Mouse (Mus musculus) CH12F3 (cell line): ENCODE measurements around the gene Bhlhe41.

Source experiments
- in situ Hi-C: fragments of 300-500 bp; cut with MboI; formaldehyde crosslinking; loops from 2 replicates; pipeline ENCODE4 v1.14.3; 2020; ENCODE audit warnings: low sequenced_read_pairs

Gene Bhlhe41

GRCm38 (mm10) chr6:145846948-145847347 is 18.4 kb downstream of the Bhlhe41 start:
- in situ Hi-C loops = no loop called here

- in situ Hi-C loops = no loop called here
Measured at GRCm38 (mm10) chr6:145846076-145846475, 19.3 kb downstream of the Bhlhe41 start.

GRCm38 (mm10) chr6:145845611-145846010 is 19.7 kb downstream of the Bhlhe41 start:
- in situ Hi-C loops = no loop called here

GRCm38 (mm10) chr6:145835359-145835758 is 30.0 kb downstream of the Bhlhe41 start:
- in situ Hi-C loops = loop anchor here (10.0 kb wide), 1 partner anchor 439 kb away; no protein-coding TSS in a partner anchor

GRCm38 (mm10) chr6:145832927-145833326 is 32.4 kb downstream of the Bhlhe41 start:
- in situ Hi-C loops = loop anchor here (10.0 kb wide), 1 partner anchor 442 kb away; no protein-coding TSS in a partner anchor

GRCm38 (mm10) chr6:145830617-145831016 is 34.7 kb downstream of the Bhlhe41 start:
- in situ Hi-C loops = loop anchor here (10.0 kb wide), 1 partner anchor 444 kb away; no protein-coding TSS in a partner anchor

GRCm38 (mm10) chr6:145830117-145830516 is 35.2 kb downstream of the Bhlhe41 start:
- in situ Hi-C loops = loop anchor here (10.0 kb wide), 1 partner anchor 445 kb away; no protein-coding TSS in a partner anchor

GRCm38 (mm10) chr6:145829062-145829835 is 36.1 kb downstream of the Bhlhe41 start:
- in situ Hi-C loops = no loop called here

GRCm38 (mm10) chr6:145826305-145826704 is 39.1 kb downstream of the Bhlhe41 start:
- in situ Hi-C loops = no loop called here

- in situ Hi-C loops = no loop called here
Measured at GRCm38 (mm10) chr6:145823588-145824234, 41.6 kb downstream of the Bhlhe41 start.

- in situ Hi-C loops = no loop called here
Measured at GRCm38 (mm10) chr6:145823103-145823502, 42.3 kb downstream of the Bhlhe41 start.

- in situ Hi-C loops = no loop called here
Measured at GRCm38 (mm10) chr6:145822218-145822617, 43.1 kb downstream of the Bhlhe41 start.

GRCm38 (mm10) chr6:145819151-145819550 is 46.2 kb downstream of the Bhlhe41 start:
- in situ Hi-C loops = no loop called here

- in situ Hi-C loops = no loop called here
Measured at GRCm38 (mm10) chr6:145815200-145815599, 50.2 kb downstream of the Bhlhe41 start.

- in situ Hi-C loops = no loop called here
Measured at GRCm38 (mm10) chr6:145811174-145811573, 54.2 kb downstream of the Bhlhe41 start.

GRCm38 (mm10) chr6:145810015-145810414 is 55.3 kb downstream of the Bhlhe41 start:
- in situ Hi-C loops = no loop called here

GRCm38 (mm10) chr6:145809566-145809965 is 55.8 kb downstream of the Bhlhe41 start:
- in situ Hi-C loops = no loop called here
